In genomic region chr8:94865292-94865691, GRCm38 (mm10) we compare ENCODE assay signal across 29 mouse cellular contexts. TPM values are rescaled to one million over a fixed set of nuclear protein-coding genes. Genes with fewer than 3 reads are reported as not detected.
DNase-seq lines count a peak whose midpoint lies in the region; ATAC-seq lines count a peak whose summit lies in the region.
"Had no signal": no experiment of that assay in that cellular context is flagged by ENCODE, and none has a peak within 500 bp of the region (broad histone marks: within the 10 kb centered on the region; RNA-seq: fewer than 3 reads in every experiment).

No protein-coding gene starts in this region.

- H3K36me3 ChIP-seq in midbrain, embryonic 15.5 days (replicated peaks) = peaks cover 34% of the 10 kb centered on the region

- no peak overlapping the region for H3K4me2 ChIP-seq in midbrain, embryonic 15.5 days
- H3K4me2 ChIP-seq: forebrain, embryonic 13.5 days; limb, embryonic 15.5 days; midbrain, embryonic 13.5 days; stomach, embryonic 15.5 days had no signal

- 89% methylated on average over 10 of the region's 10 CpGs for WGBS in midbrain, embryonic 15.5 days

- ATAC-seq in midbrain, embryonic 15.5 days (replicated peaks) = no peak
- ATAC-seq: CD4-positive, CD25-positive, alpha-beta regulatory T cell, adult 4 months; forebrain, embryonic 13.5 days; intestine, postnatal 0 days; midbrain, embryonic 13.5 days had no signal

- DNase-seq in adrenal gland, adult (ENCODE audit: inconsistent age in 2 of 2, low spot score in 1 of 2) = peak; percentile 79 to 88
- DNase-seq in adrenal gland, postnatal 4 days (ENCODE audit: low spot score in 2 of 2) = no peak
- DNase-seq in 3134 (ENCODE audit: extremely low read depth, insufficient read length, low spot score) = peak; percentile 68
- peak; percentile 43 for DNase-seq in ZHBTc4 (ENCODE audit: low read depth, low spot score)
- DNase-seq in adrenal gland, postnatal 14 days = peak; percentile 80
- DNase-seq in frontal cortex, postnatal 25 days (ENCODE audit: low spot score in 2 of 2) = no peak
- no peak for DNase-seq in frontal cortex, postnatal 36 days (ENCODE audit: low spot score in 2 of 2)
- DNase-seq: cerebellum, adult 8-10 months; cerebellum, postnatal 25 days; gastrocnemius, adult 2 months; gastrocnemius, postnatal 36 days; heart, postnatal 14 days; kidney, postnatal 36 days; layer of hippocampus, postnatal 36 days; lung, adult 2 months; lung, postnatal 10 days; right cerebral cortex, postnatal 25 days; thymus, postnatal 25 days had no signal

- no peak overlapping the region for H3K9ac ChIP-seq in midbrain, embryonic 15.5 days
- H3K9ac ChIP-seq: forebrain, embryonic 13.5 days; limb, embryonic 15.5 days; liver, embryonic 14.5 days; midbrain, embryonic 13.5 days; stomach, embryonic 15.5 days had no signal

- H3K4me3 ChIP-seq in midbrain, embryonic 15.5 days = no peak overlapping the region
- H3K4me3 ChIP-seq: forebrain, embryonic 13.5 days; gastrocnemius, adult 2 months; hindbrain, embryonic 10.5 days; limb, embryonic 10.5 days; limb, embryonic 15.5 days; midbrain, embryonic 13.5 days; stomach, embryonic 15.5 days had no signal

- peaks cover 29% of the 10 kb centered on the region for H3K4me1 ChIP-seq in midbrain, embryonic 15.5 days

- no peak overlapping the region for H3K27ac ChIP-seq in midbrain, embryonic 15.5 days
- H3K27ac ChIP-seq: forebrain, embryonic 13.5 days; hindbrain, embryonic 10.5 days; limb, embryonic 10.5 days; limb, embryonic 15.5 days; liver, embryonic 14.5 days; macrophage; midbrain, embryonic 13.5 days; stomach, embryonic 15.5 days had no signal

- no peaks in the 10 kb centered on the region for H3K27me3 ChIP-seq in midbrain, embryonic 15.5 days (replicated peaks)
- H3K27me3 ChIP-seq: forebrain, embryonic 13.5 days; limb, embryonic 15.5 days; midbrain, embryonic 13.5 days; stomach, embryonic 15.5 days had no signal

- no peaks in the 10 kb centered on the region for H3K9me3 ChIP-seq in midbrain, embryonic 15.5 days
- H3K9me3 ChIP-seq: forebrain, embryonic 13.5 days; hindbrain, embryonic 10.5 days; limb, embryonic 10.5 days; limb, embryonic 15.5 days; midbrain, embryonic 13.5 days; stomach, embryonic 15.5 days had no signal

RNA-seq across cellular contexts. Expression of gene Polr2c, which starts 8.0 kb away (rescaled TPM):
- 10 to 100 TPM; 61.4 to 65.6 TPM for total RNA-seq in adrenal gland, postnatal 4 days (2021)
- 58.3 and 65.8 TPM in 2 replicates for total RNA-seq in adrenal gland, postnatal 14 days (2021)
- polyA plus RNA-seq in midbrain, embryonic 15.5 days (2015; fragmentation: Nextera tagmentation; extraction: Ambion mirVana) = 117 and 122 TPM in 2 replicates

RNA-seq across cellular contexts. Expression of gene Dok4, which starts 10.8 kb away (rescaled TPM):
- 10 to 100 TPM; 21.5 to 24.9 TPM for total RNA-seq in adrenal gland, postnatal 4 days (2021)
- total RNA-seq in adrenal gland, postnatal 14 days (2021) = 19.7 and 20.7 TPM in 2 replicates
- polyA plus RNA-seq in midbrain, embryonic 15.5 days (2015; fragmentation: Nextera tagmentation; extraction: Ambion mirVana) = 92.9 and 99.7 TPM in 2 replicates

RNA-seq across cellular contexts. Expression of gene Ciapin1, which starts 27.1 kb away (rescaled TPM):
- 10 to 100 TPM; 84.1 to 89.3 TPM for total RNA-seq in adrenal gland, postnatal 4 days (2021)
- total RNA-seq in adrenal gland, postnatal 14 days (2021) = 107 and 122 TPM in 2 replicates
- 211 and 217 TPM in 2 replicates for polyA plus RNA-seq in midbrain, embryonic 15.5 days (2015; fragmentation: Nextera tagmentation; extraction: Ambion mirVana)

RNA-seq across cellular contexts. Expression of gene Coq9, which starts 27.2 kb away (rescaled TPM):
- 100 to 1,000 TPM; 128 to 144 TPM for total RNA-seq in adrenal gland, postnatal 4 days (2021)
- 269 and 282 TPM in 2 replicates for total RNA-seq in adrenal gland, postnatal 14 days (2021)
- polyA plus RNA-seq in midbrain, embryonic 15.5 days (2015; fragmentation: Nextera tagmentation; extraction: Ambion mirVana) = 56.8 and 58.3 TPM in 2 replicates

RNA-seq across cellular contexts. Expression of gene Ccdc102a, which starts 52.6 kb away (rescaled TPM):
- total RNA-seq in adrenal gland, postnatal 4 days (2021) = 10 to 100 TPM; 13.3 to 14.0 TPM
- total RNA-seq in adrenal gland, postnatal 14 days (2021) = 8.1 and 10.1 TPM in 2 replicates
- polyA plus RNA-seq in midbrain, embryonic 15.5 days (2015; fragmentation: Nextera tagmentation; extraction: Ambion mirVana) = 4.9 and 6.0 TPM in 2 replicates
- polyA plus RNA-seq: CD4-positive, CD25-positive, alpha-beta regulatory T cell, adult 4 months had no signal

Comparison
In these comparisons a context has a peak if more than half of its experiments do, and no peak if none do; other contexts are left out.
1. DNase-seq: peak in adrenal gland, adult (2 of 2), 3134 (single experiment), ZHBTc4 (single experiment) and adrenal gland, postnatal 14 days (single experiment); none in adrenal gland, postnatal 4 days (0 of 2), frontal cortex, postnatal 25 days (0 of 2) and frontal cortex, postnatal 36 days (0 of 2).